Mouse (Mus musculus) liver, postnatal 0 days (tissue): Measurements from ENCODE around the gene Tmem62.

Source experiments
- CTCF ChIP-seq: sonication (generic); IDR thresholded peaks from 2 replicates; pipeline ENCODE4 v1.5.1; 2016; ENCODE audit warnings: antibody characterized with exemption, low read depth
- EP300 ChIP-seq: IDR thresholded peaks from 2 replicates; pipeline ENCODE4 v1.6.1; 2016; ENCODE audit warnings: antibody characterized with exemption, low read depth, mild to moderate bottlenecking

GRCm38 (mm10) chr2:121041098-121041497 is 64.3 kb downstream of the Tmem62 start:
- no peak for TF ChIP-seq EP300
- peak; percentile 87 for TF ChIP-seq CTCF
